Mouse (Mus musculus) liver, embryonic 13.5 days (tissue): ENCODE results near the gene Rasl11b. TPM values are rescaled to one million over a fixed set of nuclear protein-coding genes. Genes with fewer than 3 reads are reported as not detected.

ENCODE experiments used
- ATAC-seq: fragments of 200-750 bp; cut with Nextera tagmentation; 2 replicates; pipeline ENCODE4 v1.8.0; 2017; ENCODE audit warnings: low read depth, mild to moderate bottlenecking, moderate number of reproducible peaks, moderate library complexity
- DNase-seq: peaks from one replicate; pipeline ENCODE4 v3.0.0; 2022
- H3K27ac ChIP-seq: fragments of 300-500 bp; sonication (generic); 2 replicates; pipeline ENCODE4 v1.5.1; 2015; ENCODE audit warnings: moderate library complexity, mild to moderate bottlenecking, inconsistent platforms
- H3K27me3 ChIP-seq: fragments of 300-500 bp; sonication (generic); 2 replicates; pipeline ENCODE4 v1.6.1; 2015; ENCODE audit warnings: mild to moderate bottlenecking, inconsistent platforms
- H3K36me3 ChIP-seq: fragments of 300-500 bp; sonication (generic); 2 replicates; pipeline ENCODE4 v1.6.1; 2015; ENCODE audit warnings: mild to moderate bottlenecking, inconsistent platforms
- H3K4me1 ChIP-seq: fragments of 300-500 bp; sonication (generic); replicated peaks from 2 replicates; pipeline ENCODE4 v1.6.1; 2015; ENCODE audit warnings: inconsistent platforms
- H3K4me2 ChIP-seq: fragments of 300-500 bp; sonication (generic); 2 replicates; pipeline ENCODE4 v1.6.1; 2015; ENCODE audit warnings: inconsistent platforms, mild to moderate bottlenecking, moderate library complexity
- H3K4me3 ChIP-seq: fragments of 300-500 bp; sonication (generic); replicated peaks from 2 replicates; pipeline ENCODE4 v1.5.1; 2015; ENCODE audit warnings: mild to moderate bottlenecking, inconsistent platforms
- H3K9ac ChIP-seq: fragments of 300-500 bp; sonication (generic); 2 replicates; pipeline ENCODE4 v1.6.1; 2015; ENCODE audit warnings: mild to moderate bottlenecking, inconsistent platforms
- H3K9me3 ChIP-seq: fragments of 300-500 bp; sonication (generic); replicated peaks from 2 replicates; pipeline ENCODE4 v1.6.1; 2016; ENCODE audit warnings: inconsistent platforms
- WGBS: fragments of 180-500 bp; shearing (Covaris S2); methylation state at CpG from one replicate; pipeline ENCODE4 v1.1.7; 2015; ENCODE audit not compliant: insufficient replicate concordance; 5-methylcytosine and 5-hydroxymethylcytosine counted together
- polyA plus RNA-seq: library from polyadenylated mRNA; unstranded; fragments of >200 nt; fragmentation: Nextera tagmentation; extraction: Ambion mirVana; gene quantifications from 2 replicates; pipeline ENCODE4 v1.2.1, GENCODE M21; 2015

Rasl11b gene
- polyA plus RNA-seq, 1 experiment from 2014 or later = 4.3 TPM

DNA sequence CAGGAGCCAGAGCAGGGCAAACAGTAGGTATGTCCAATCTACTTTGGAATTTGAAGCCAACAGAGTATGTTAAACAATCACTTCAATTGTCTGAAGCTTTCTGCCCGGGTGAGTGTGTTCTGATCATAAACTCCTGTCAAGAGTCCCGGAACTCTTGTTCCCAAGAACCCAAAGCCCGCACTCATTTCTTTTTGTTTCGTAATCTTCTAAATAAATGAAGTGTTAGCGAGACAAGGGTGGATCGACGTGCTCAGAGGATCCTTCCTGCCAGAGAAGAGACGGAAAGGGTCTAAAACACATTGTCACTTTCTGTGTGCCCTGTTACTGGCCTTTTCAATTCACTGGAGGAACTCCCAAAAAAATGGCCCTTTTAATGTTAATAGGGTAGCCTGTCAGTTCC is 6.2 kb upstream of the Rasl11b start:
- Histone ChIP-seq H3K36me3 (no peaks in the 10 kb centered on the region), H3K4me2 (no peak overlapping the region)
- DNase-seq = no peak

GRCm38 (mm10) chr5:74189484-74190160 is 5.5 kb upstream of the Rasl11b start:
- Histone ChIP-seq H3K36me3 (no peaks in the 10 kb centered on the region), H3K4me2 (no peak overlapping the region), H3K4me1 (peaks cover 13% of the 10 kb centered on the region), H3K9me3 (no peaks in the 10 kb centered on the region), H3K27ac (no peak overlapping the region), H3K27me3 (peaks cover 36% of the 10 kb centered on the region), H3K9ac (no peak overlapping the region), H3K4me3 (no peak overlapping the region)
- 57% methylated on average over 9 of the region's 9 CpGs for WGBS
- DNase-seq (no peak), ATAC-seq (no peak)

More for the DNA sequence above, 6.2 kb upstream of the Rasl11b start:
- H3K4me3 ChIP-seq = no peak overlapping the region
- no peak overlapping the region for H3K27ac ChIP-seq
- 73% methylated on average over 8 of the region's 8 CpGs for WGBS
- peaks cover 28% of the 10 kb centered on the region for H3K27me3 ChIP-seq
- no peak overlapping the region for H3K9ac ChIP-seq
- H3K9me3 ChIP-seq = no peaks in the 10 kb centered on the region
- peaks cover 6% of the 10 kb centered on the region for H3K4me1 ChIP-seq
- no peak for ATAC-seq

- Histone ChIP-seq H3K4me2 (no peak overlapping the region), H3K4me3 (no peak overlapping the region), H3K4me1 (peaks cover 18% of the 10 kb centered on the region), H3K36me3 (no peaks in the 10 kb centered on the region), H3K27ac (no peak overlapping the region), H3K9me3 (no peaks in the 10 kb centered on the region), H3K9ac (no peak overlapping the region), H3K27me3 (peaks cover 40% of the 10 kb centered on the region)
- DNase-seq (no peak), ATAC-seq (no peak)
- 55% methylated on average over 9 of the region's 9 CpGs for WGBS
Observed at GRCm38 (mm10) chr5:74190161-74190491, 5.0 kb upstream of the Rasl11b start.

DNA sequence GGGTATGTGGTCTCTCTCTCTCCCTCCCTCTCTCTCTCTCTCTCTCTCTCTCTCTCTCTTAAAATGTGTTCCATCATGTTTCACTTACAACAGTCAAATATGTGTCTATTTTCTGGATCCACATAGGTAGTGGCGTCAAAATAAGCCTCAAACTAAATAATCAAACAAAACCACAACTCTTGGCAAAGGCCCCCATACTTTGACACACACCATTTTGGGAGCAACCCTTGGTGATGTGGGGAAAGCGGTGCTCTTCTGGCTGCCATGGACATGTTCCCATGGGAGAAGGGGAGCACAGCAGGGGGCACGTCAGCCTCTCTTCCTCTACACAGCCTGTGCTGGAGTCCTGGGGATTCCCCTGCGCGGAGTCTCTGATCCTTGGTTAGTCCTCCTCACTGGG is 4.2 kb upstream of the Rasl11b start:
- no peak overlapping the region for H3K27ac ChIP-seq
- no peak for ATAC-seq
- WGBS = 65% methylated on average over 5 of the region's 5 CpGs
- H3K27me3 ChIP-seq = peaks cover 45% of the 10 kb centered on the region
- H3K36me3 ChIP-seq = no peaks in the 10 kb centered on the region
- no peak overlapping the region for H3K9ac ChIP-seq
- no peak overlapping the region for H3K4me3 ChIP-seq
- H3K4me2 ChIP-seq = no peak overlapping the region
- H3K4me1 ChIP-seq = peaks cover 26% of the 10 kb centered on the region
- no peak for DNase-seq
- H3K9me3 ChIP-seq = no peaks in the 10 kb centered on the region

DNA sequence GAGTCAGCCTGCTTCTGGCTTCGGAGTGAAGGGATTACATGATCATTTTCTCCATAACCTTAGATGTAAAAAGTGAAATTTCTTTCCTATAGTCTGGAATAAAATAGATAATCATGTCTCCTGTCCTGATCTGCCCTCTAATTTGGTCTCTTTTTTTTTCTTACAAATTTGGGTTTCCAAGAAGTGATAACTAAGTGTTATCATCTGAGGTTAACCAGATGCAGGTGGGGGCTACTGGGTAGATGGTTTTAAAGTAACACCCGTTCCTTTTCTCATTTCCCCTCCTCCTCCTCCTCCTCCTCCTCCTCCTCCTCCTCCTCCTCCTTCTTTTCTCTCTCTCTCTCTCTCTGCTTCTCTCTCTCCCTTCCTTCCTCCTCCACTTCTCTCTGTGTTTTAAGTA is 2.1 kb upstream of the Rasl11b start:
- H3K4me1 ChIP-seq = peaks cover 28% of the 10 kb centered on the region
- no peak overlapping the region for H3K4me2 ChIP-seq
- ATAC-seq = no peak
- H3K9ac ChIP-seq = no peak overlapping the region
- no peaks in the 10 kb centered on the region for H3K9me3 ChIP-seq
- H3K36me3 ChIP-seq = peaks cover 2% of the 10 kb centered on the region; the same call in 1 of the 2 replicates
- H3K4me3 ChIP-seq = no peak overlapping the region
- whole genome bisulfite sequencing = 35% methylated on average over 2 of the region's 2 CpGs
- DNase-seq = no peak
- H3K27me3 ChIP-seq = peaks cover 53% of the 10 kb centered on the region
- H3K27ac ChIP-seq = no peak overlapping the region

GRCm38 (mm10) chr5:74193626-74194025 is 1.5 kb upstream of the Rasl11b start:
- Histone ChIP-seq H3K27ac (no peak overlapping the region), H3K4me2 (no peak overlapping the region), H3K9me3 (no peaks in the 10 kb centered on the region), H3K4me3 (no peak overlapping the region), H3K4me1 (peaks cover 28% of the 10 kb centered on the region), H3K9ac (no peak overlapping the region), H3K36me3 (peaks cover 8% of the 10 kb centered on the region; the same call in 1 of the 2 replicates), H3K27me3 (peaks cover 53% of the 10 kb centered on the region)
- DNase-seq (no peak), ATAC-seq (no peak)
- WGBS = 54% methylated on average over 7 of the region's 7 CpGs

GRCm38 (mm10) chr5:74194027-74194840 is 852 bp upstream of the Rasl11b start:
- Histone ChIP-seq H3K27me3 (peaks cover 53% of the 10 kb centered on the region), H3K36me3 (peaks cover 8% of the 10 kb centered on the region; the same call in 1 of the 2 replicates), H3K27ac (no peak overlapping the region), H3K4me2 (peak overlapping the region; percentile 88), H3K4me3 (peak overlapping the region; percentile 66), H3K9ac (peak overlapping the region; percentile 70), H3K9me3 (no peaks in the 10 kb centered on the region), H3K4me1 (peaks cover 28% of the 10 kb centered on the region)
- WGBS = 26% methylated on average over 16 of the region's 16 CpGs
- DNase-seq (peak; percentile 3), ATAC-seq (peak; percentile 51)

DNA sequence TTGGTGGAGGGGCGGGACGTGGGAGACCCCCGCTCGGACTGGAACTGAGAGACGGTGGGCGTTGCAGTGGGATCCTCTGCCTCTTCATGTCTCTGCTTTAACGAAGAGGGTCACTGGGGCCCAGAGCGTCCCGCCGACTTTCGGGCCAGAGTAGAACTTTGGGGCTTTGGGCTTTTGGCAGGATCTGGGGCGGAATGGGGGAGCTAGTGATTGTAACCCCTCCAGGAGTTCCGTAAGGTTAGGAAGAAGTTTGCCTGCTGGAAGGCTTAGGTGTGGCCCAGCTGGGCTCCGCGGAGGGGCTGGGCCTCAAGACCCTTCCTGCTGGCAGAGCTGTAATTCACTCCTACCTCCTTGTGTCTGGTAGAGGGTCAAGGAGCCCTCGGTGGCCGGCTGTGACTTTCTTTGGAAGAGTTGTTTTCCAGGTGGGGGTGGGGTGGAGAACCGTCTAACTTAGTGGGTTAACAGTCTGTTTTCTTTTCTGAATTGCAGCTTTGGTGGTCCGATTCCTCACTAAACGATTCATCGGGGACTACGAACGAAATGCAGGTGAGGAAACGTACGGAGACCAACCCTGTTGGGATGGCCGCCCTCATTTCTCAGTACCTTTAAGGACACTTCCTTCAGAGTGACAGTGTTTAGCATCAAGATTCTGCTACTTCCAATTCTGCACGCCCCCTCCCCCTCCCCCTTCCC is 674 bp downstream of the Rasl11b start:
- Histone ChIP-seq H3K27ac (no peak overlapping the region), H3K9me3 (no peaks in the 10 kb centered on the region), H3K4me3 (peak overlapping the region; percentile 66), H3K9ac (peak overlapping the region; percentile 74), H3K4me2 (peak overlapping the region; percentile 88), H3K36me3 (peaks cover 8% of the 10 kb centered on the region; the same call in 1 of the 2 replicates), H3K4me1 (peaks cover 28% of the 10 kb centered on the region), H3K27me3 (peaks cover 50% of the 10 kb centered on the region)
- WGBS = 8% methylated on average over 27 of the region's 27 CpGs
- DNase-seq (no peak), ATAC-seq (peak; percentile 5; the same call in 1 of the 2 replicates)

DNA sequence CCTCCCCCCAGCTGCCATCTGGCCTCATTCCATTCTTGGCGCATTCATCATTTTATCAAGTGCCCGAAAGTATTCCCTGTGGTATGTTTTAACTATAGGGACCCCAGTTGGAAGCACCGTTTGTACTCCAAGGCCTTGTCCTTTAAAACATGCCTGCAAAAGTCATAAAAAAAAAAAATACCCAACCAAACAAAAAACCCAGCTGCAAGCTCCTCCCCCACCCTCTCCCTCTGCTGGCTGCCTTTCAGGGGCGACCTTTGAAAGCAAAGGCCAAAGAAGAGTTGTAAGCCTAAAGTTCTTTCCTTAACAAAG is 1.2 kb downstream of the Rasl11b start:
- Histone ChIP-seq H3K9ac (no peak overlapping the region), H3K27me3 (peaks cover 46% of the 10 kb centered on the region), H3K4me3 (peak overlapping the region; percentile 66), H3K9me3 (no peaks in the 10 kb centered on the region), H3K4me1 (peaks cover 28% of the 10 kb centered on the region), H3K27ac (no peak overlapping the region), H3K4me2 (peak overlapping the region; percentile 88), H3K36me3 (peaks cover 8% of the 10 kb centered on the region; the same call in 1 of the 2 replicates)
- ATAC-seq = no peak
- 28% methylated on average over 4 of the region's 4 CpGs for WGBS
- no peak for DNase-seq

DNA sequence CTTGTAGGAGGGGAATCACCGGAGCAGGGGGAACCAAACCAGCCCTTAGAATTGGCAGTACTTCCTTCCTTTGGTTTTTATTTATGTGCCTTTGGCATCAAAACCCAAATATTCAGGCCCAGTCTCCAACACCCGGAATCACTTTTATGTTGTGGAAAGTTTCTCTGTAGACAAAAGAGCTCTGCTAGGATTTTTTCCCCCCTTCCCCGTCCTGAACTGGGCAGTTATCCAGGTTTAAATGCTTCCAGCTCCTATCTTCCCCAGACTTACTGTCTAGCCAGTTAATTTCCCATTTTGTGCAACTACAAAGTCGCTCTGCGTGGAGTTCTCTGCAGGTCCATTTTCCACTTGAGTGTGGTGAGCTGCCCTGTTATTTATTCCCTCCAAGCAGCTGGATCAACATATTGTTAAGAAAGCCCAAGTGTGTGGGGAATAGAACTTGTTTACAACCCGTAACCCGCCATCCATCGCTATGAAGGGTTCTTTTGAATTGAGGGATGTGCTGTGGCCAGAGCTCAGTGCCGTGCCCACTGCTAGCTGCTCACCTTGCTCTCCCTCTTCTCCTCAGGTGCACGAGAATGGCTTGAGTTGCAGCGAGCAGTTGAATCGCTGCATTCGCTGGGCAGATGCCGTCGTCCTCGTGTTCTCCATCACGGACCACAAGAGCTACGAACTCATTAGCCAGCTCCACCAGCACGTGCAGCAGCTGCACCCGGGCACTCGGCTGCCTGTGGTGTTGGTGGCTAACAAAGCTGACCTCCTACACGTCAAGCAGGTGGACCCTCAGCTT is 2.6 kb downstream of the Rasl11b start:
- Histone ChIP-seq H3K36me3 (peaks cover 8% of the 10 kb centered on the region; the same call in 1 of the 2 replicates), H3K4me3 (no peak overlapping the region), H3K27ac (no peak overlapping the region), H3K9me3 (no peaks in the 10 kb centered on the region), H3K4me1 (peaks cover 28% of the 10 kb centered on the region), H3K9ac (no peak overlapping the region), H3K27me3 (peaks cover 33% of the 10 kb centered on the region), H3K4me2 (0 out of 2 replicates have a peak overlapping the region, but pooled peaks have one; percentile 7)
- no peak for ATAC-seq
- no peak for DNase-seq
- WGBS = 78% methylated on average over 22 of the region's 22 CpGs

DNA sequence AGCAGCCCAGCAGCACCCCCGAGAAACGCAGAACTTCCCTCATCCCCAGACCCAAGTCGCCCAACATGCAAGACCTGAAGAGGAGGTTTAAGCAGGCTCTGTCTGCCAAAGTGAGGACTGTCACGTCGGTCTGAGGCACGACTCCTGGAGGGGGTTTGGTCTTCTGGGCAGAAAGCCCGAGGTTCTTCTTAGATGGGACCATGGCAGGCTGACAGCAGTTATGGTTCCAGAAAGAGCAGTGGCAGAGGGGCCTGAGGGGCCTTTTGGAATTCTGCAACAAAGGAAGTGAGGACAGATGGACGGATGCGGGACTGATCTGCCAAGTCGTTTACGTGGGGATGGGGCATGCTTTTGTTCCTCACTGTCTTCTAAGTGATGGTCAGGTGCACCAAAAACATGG is 3.4 kb downstream of the Rasl11b start:
- WGBS = 70% methylated on average over 11 of the region's 11 CpGs
- Histone ChIP-seq H3K4me3 (no peak overlapping the region), H3K9me3 (no peaks in the 10 kb centered on the region), H3K36me3 (peaks cover 8% of the 10 kb centered on the region; the same call in 1 of the 2 replicates), H3K27me3 (peaks cover 31% of the 10 kb centered on the region), H3K4me1 (peaks cover 26% of the 10 kb centered on the region), H3K4me2 (no peak overlapping the region), H3K9ac (no peak overlapping the region), H3K27ac (no peak overlapping the region)
- ATAC-seq (no peak), DNase-seq (no peak)
